Mouse (Mus musculus) cortical plate, adult 2 months (tissue): ENCODE data around the gene Pik3cd.

Experiments used
- CTCF ChIP-seq: fragments of 200-500 bp; IDR thresholded peaks from 2 replicates; pipeline ENCODE4 v1.5.1; 2011; ENCODE audit warnings: mild to moderate bottlenecking, control low read depth, low read length; ENCODE audit not compliant: insufficient read depth; ENCODE audit errors: extremely low read depth
- POLR2A ChIP-seq: fragments of 200-500 bp; IDR thresholded peaks from 2 replicates; pipeline ENCODE4 v1.6.1; 2011; ENCODE audit warnings: mild to moderate bottlenecking, low read length, control low read depth; ENCODE audit not compliant: insufficient read depth; ENCODE audit errors: extremely low read depth

GRCm38 (mm10) chr4:149684841-149685623, 17.3 kb downstream of the Pik3cd start:
- no peak for TF ChIP-seq CTCF
- TF ChIP-seq POLR2A, result no peak
